Comparison of ENCODE assay signal across 9 mouse cellular contexts in genomic region chr8:120204736-120205360, GRCm38 (mm10). TPM values are rescaled to one million over a fixed set of nuclear protein-coding genes. Genes with fewer than 3 reads are reported as not detected.
DNase-seq lines count a peak whose midpoint lies in the region; ATAC-seq lines count a peak whose summit lies in the region.
"Had no signal": no experiment of that assay in that cellular context is flagged by ENCODE, and none has a peak within 500 bp of the region (broad histone marks: within the 10 kb centered on the region; RNA-seq: fewer than 3 reads in every experiment).

No protein-coding gene starts in this region.

- intact Hi-C loops in heart, postnatal 14 days (cut with DNase I) = no loop called here

- no peak overlapping the region for H3K27ac ChIP-seq in limb, embryonic 13.5 days
- H3K27ac ChIP-seq in forebrain, embryonic 16.5 days (ENCODE audit: low read length) = no peak overlapping the region
- H3K27ac ChIP-seq: liver, embryonic 15.5 days had no signal

- no peak overlapping the region for H3K4me2 ChIP-seq in limb, embryonic 13.5 days (replicated peaks)
- H3K4me2 ChIP-seq in forebrain, embryonic 16.5 days (ENCODE audit: low read length) = no peak overlapping the region
- H3K4me2 ChIP-seq: liver, embryonic 15.5 days had no signal

- H3K27me3 ChIP-seq in limb, embryonic 13.5 days = no peaks in the 10 kb centered on the region
- no peaks in the 10 kb centered on the region for H3K27me3 ChIP-seq in forebrain, embryonic 16.5 days (replicated peaks; ENCODE audit: control insufficient read depth, insufficient read depth, low read length)

- WGBS in limb, embryonic 13.5 days = 74% methylated on average over 7 of the region's 7 CpGs
- 76% methylated on average over 7 of the region's 7 CpGs for WGBS in forebrain, embryonic 16.5 days

- no peak for ATAC-seq in limb, embryonic 13.5 days (ENCODE audit: low FRiP score, low read depth)
- no peak for ATAC-seq in forebrain, embryonic 16.5 days
- ATAC-seq in activated CD4-positive, CD25-positive, alpha-beta regulatory T cell, adult 4 months = no peak

- peaks cover 5% of the 10 kb centered on the region; the same call in 1 of the 2 replicates for H3K9me3 ChIP-seq in limb, embryonic 13.5 days
- no peaks in the 10 kb centered on the region for H3K9me3 ChIP-seq in forebrain, embryonic 16.5 days (ENCODE audit: control insufficient read depth, low read length)
- H3K9me3 ChIP-seq: liver, embryonic 15.5 days had no signal

- DNase-seq in ovary, postnatal 36 days (ENCODE audit: low spot score) = peak; percentile 69
- DNase-seq in ovary, postnatal 10 days (ENCODE audit: low spot score) = no peak
- peak; percentile 66 to 70 for DNase-seq in heart, postnatal 14 days
- no peak for DNase-seq in embryo, embryonic 11 days
- DNase-seq: cerebellum, adult 11 months had no signal

- H3K4me1 ChIP-seq in limb, embryonic 13.5 days = peaks cover 21% of the 10 kb centered on the region
- H3K4me1 ChIP-seq in forebrain, embryonic 16.5 days (replicated peaks; ENCODE audit: control insufficient read depth, insufficient read depth, low read length) = no peaks in the 10 kb centered on the region
- H3K4me1 ChIP-seq: liver, embryonic 15.5 days had no signal

- no peaks in the 10 kb centered on the region for H3K36me3 ChIP-seq in limb, embryonic 13.5 days
- H3K36me3 ChIP-seq in forebrain, embryonic 16.5 days (ENCODE audit: control insufficient read depth, insufficient read depth) = no peaks in the 10 kb centered on the region
- H3K36me3 ChIP-seq: liver, embryonic 15.5 days had no signal

- no peak overlapping the region for H3K4me3 ChIP-seq in limb, embryonic 13.5 days
- no peak overlapping the region for H3K4me3 ChIP-seq in forebrain, embryonic 16.5 days (replicated peaks; ENCODE audit: low read length)
- H3K4me3 ChIP-seq: liver, embryonic 15.5 days had no signal

- H3K9ac ChIP-seq in limb, embryonic 13.5 days = 0 out of 2 replicates have a peak overlapping the region, but pooled peaks have one; percentile 25
- no peak overlapping the region for H3K9ac ChIP-seq in forebrain, embryonic 16.5 days (replicated peaks; ENCODE audit: low read depth, low read length)
- H3K9ac ChIP-seq: liver, embryonic 15.5 days had no signal

RNA-seq across cellular contexts. Expression of gene Gse1, which starts 23.4 kb away (rescaled TPM):
- 10 to 100 TPM; 29.0 to 33.1 TPM for total RNA-seq in heart, postnatal 14 days (2021)
- polyA plus RNA-seq in limb, embryonic 13.5 days (2015; fragmentation: Nextera tagmentation; extraction: Ambion mirVana) = 6.9 and 7.1 TPM in 2 replicates
- 26.9 and 34.9 TPM in 2 replicates for polyA plus RNA-seq in forebrain, embryonic 16.5 days (2015; fragmentation: Nextera tagmentation; extraction: Ambion mirVana)
- 1 to 10 TPM; 2.9 to 4.1 TPM for polyA plus RNA-seq in activated CD4-positive, CD25-positive, alpha-beta regulatory T cell, adult 4 months (2017; shearing (Covaris generic))

RNA-seq across cellular contexts. Expression of gene Fam92b, which starts 27.6 kb away (rescaled TPM):
- total RNA-seq in heart, postnatal 14 days (2021) = not detected
- polyA plus RNA-seq in limb, embryonic 13.5 days (2015; fragmentation: Nextera tagmentation; extraction: Ambion mirVana) = not detected in 2 replicates
- 1.3 and 1.8 TPM in 2 replicates for polyA plus RNA-seq in forebrain, embryonic 16.5 days (2015; fragmentation: Nextera tagmentation; extraction: Ambion mirVana)
- not detected for polyA plus RNA-seq in activated CD4-positive, CD25-positive, alpha-beta regulatory T cell, adult 4 months (2017; shearing (Covaris generic))
- polyA plus RNA-seq: liver, embryonic 15.5 days had no signal

Comparison
In these comparisons a context has a peak if more than half of its experiments do, and no peak if none do; other contexts are left out.
1. DNase-seq: peak in ovary, postnatal 36 days (single experiment) and heart, postnatal 14 days (2 of 2); none in ovary, postnatal 10 days (single experiment) and embryo, embryonic 11 days (single experiment).